Mouse (Mus musculus) CD4-positive, CD25-positive, alpha-beta regulatory T cell, adult 2 months (primary cell): ENCODE measurements around the gene Thsd4.
"Not testable (repeated sequence)": the region's sequence is repeated elsewhere in the genome, so short reads cannot be mapped to it uniquely, and the experiment has no call there.

Experiments used
- DNase-seq: peaks from one replicate; pipeline ENCODE4 v3.0.0-alpha.2; 2012; ENCODE audit warnings: low read depth, low spot score

Gene Thsd4

GRCm38 (mm10) chr9:60308182-60308581 is 213.7 kb downstream of the Thsd4 start:
- DNase-seq, result no peak

- no peak for DNase-seq
These were observed 214.4 kb downstream of the Thsd4 start for GRCm38 (mm10) chr9:60307469-60307868.

- no peak for DNase-seq
These were observed 215.6 kb downstream of the Thsd4 start for GRCm38 (mm10) chr9:60306241-60306640.

GRCm38 (mm10) chr9:60305204-60305840 is 216.5 kb downstream of the Thsd4 start:
- no peak for DNase-seq

DNA sequence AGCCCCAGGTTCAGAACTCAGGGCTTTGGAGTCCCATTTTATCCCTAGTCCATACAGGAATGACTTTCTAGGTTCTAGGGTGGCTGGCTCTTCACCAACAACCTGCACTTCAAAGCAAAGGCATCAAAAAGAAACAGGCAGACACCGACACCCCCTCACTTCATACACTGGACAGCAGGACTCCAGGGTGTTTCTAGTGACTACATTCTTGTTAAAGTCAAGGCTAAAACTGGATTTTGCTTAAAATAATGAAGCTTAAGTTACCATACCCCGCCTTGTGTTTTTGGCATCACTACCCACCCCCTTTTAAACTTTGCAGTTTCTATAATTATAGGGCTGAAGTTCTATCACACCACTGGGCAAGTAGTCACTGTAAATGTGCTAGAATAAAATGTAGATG is 225.6 kb downstream of the Thsd4 start:
- no peak for DNase-seq

GRCm38 (mm10) chr9:60295199-60295598 is 226.6 kb downstream of the Thsd4 start:
- DNase-seq, result no peak

DNA sequence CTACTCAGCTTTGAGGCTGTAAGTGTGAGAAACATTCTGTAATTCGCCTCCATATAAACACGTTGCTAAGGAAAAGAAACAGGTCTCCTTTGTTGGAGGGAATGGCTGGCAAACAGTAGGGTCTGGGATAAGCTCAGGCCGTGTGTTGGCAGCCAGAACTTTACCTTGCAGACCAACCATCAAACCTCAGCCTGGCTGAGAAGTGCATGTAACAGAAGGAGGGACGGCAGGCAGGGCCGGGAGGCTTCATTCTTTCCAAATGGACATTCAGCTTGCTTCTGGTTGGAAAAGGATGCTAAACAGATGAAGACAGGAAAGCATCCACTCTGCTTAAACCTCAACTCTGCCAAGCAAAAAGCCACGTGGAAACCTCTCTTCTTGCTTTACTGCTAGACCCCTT is 228.7 kb downstream of the Thsd4 start:
- DNase-seq, result no peak

GRCm38 (mm10) chr9:60290780-60291179 is 231.1 kb downstream of the Thsd4 start:
- no peak for DNase-seq

- no peak for DNase-seq
These were observed 233.1 kb downstream of the Thsd4 start for GRCm38 (mm10) chr9:60288789-60289188.

GRCm38 (mm10) chr9:60286390-60286789 is 235.5 kb downstream of the Thsd4 start:
- no peak for DNase-seq

- DNase-seq, result no peak
These were observed 236.8 kb downstream of the Thsd4 start for GRCm38 (mm10) chr9:60285047-60285462.

GRCm38 (mm10) chr9:60284318-60284717 is 237.5 kb downstream of the Thsd4 start:
- DNase-seq, result no peak

- DNase-seq, result no peak
These were observed 238.3 kb downstream of the Thsd4 start for GRCm38 (mm10) chr9:60283546-60283945.

GRCm38 (mm10) chr9:60281281-60281680 is 240.6 kb downstream of the Thsd4 start:
- no peak for DNase-seq

GRCm38 (mm10) chr9:60280786-60281185 is 241.1 kb downstream of the Thsd4 start:
- DNase-seq, result no peak

DNA sequence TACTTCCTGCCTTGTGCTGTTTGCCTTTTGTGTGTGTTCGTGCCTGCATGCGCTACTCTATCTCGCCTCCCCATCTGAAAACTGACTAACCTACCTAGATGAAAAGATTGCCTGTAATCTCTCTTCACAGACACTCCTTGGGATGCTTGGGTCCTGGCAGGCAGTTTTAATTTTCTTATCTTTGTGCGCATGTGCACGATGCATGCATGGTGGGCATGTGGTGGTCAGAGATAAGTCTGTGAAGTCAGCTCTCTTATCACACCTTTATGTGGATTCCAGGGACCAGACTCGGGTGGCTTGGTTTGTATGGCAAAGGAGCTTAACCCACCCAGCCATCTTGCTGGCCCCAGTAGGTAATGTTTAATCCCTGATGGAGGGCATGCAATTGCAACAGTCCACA is 242.3 kb downstream of the Thsd4 start:
- no peak for DNase-seq

DNA sequence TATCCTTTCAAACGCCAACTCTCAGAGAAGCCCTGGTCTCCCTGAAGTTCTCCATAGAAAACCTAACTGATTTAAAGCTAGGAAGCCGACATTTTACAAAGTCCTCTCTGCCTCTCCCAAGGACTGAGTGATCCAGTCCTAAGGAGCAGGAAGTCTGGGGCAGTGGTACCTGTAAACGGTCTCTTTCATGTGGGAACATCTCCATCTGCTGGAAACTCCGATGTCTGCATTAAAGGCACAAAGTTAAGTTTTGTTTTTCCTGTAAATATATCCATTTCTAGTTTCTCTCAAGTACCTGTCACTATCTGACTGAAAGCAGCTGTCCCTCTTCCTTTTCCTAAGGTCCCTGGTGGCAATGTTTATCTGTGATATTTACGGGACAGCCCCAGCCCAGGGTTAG is 245.5 kb downstream of the Thsd4 start:
- no peak for DNase-seq

DNA sequence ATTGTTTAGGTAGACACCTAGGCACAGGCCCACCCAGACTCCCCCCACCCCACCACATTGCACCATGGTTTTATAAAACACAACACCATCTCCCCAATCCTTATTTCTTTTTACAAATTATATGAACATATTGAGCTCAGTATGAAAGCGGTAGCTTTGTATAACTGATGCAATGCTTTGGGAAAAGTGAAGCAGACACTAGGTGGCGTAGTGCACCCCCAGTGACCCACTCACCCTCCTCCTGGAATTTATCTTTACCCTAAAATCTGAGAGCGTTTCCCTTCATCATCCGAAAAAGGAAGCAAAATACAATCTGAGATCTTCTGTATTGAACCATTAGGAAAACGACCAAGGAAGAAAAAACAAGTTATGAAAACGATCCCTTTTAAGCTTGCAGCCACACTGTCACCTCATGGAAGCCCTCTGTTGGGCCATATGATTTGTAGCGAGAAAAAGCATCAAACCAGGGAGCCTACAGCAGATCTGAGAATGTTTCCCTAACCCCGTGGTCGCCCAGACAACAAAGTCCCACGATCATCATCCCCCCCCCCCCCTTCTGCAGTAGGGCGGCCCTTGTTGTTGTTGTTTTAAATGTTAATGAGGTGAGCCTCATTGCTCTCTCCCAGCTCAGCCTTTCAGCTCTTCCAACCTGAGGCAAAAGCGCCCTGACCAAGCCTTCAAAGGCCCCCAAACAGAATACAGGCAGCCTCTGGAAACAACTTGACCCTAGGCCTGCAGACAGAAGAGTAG is 246.3 kb downstream of the Thsd4 start:
- DNase-seq, result no peak

- no peak for DNase-seq
These were observed 247.3 kb downstream of the Thsd4 start for GRCm38 (mm10) chr9:60274503-60274902.

GRCm38 (mm10) chr9:60272345-60272744 is 249.5 kb downstream of the Thsd4 start:
- DNase-seq, result not testable (repeated sequence)

- no peak for DNase-seq
These were observed 249.9 kb downstream of the Thsd4 start for GRCm38 (mm10) chr9:60271940-60272339.

GRCm38 (mm10) chr9:60269807-60270206 is 252.0 kb downstream of the Thsd4 start:
- DNase-seq, result no peak

DNA sequence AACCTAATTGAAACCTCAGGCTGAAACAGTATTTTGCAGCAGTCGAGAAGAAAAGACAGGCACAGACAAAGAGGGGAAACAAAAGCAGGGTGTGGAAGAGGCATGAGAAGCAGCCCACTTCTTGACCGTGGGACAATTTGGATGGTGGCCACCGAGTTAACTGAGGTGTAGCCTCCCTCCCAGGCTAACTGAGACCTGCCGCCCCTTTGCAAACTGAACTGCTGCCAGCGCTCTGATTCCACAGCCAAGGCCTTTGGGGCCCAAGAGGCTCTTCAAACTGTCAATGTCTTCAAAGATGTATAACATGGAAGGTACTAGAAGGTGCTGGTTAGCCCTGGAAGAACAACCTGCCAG is 254.6 kb downstream of the Thsd4 start:
- DNase-seq, result no peak
